Mouse (Mus musculus): ENCODE results near the gene Chil4. TPM values are rescaled to one million over a fixed set of nuclear protein-coding genes. Genes with fewer than 3 reads are reported as not detected.

The Chil4 gene
- total RNA-seq, 2 experiments from 2014 or later = not detected

GRCm38 (mm10) chr3:106171135-106171731, 48.1 kb downstream of the Chil4 start:
- DNase-seq = no peak
- intact Hi-C loops (cut with DNase I) = no loop called here

DNA sequence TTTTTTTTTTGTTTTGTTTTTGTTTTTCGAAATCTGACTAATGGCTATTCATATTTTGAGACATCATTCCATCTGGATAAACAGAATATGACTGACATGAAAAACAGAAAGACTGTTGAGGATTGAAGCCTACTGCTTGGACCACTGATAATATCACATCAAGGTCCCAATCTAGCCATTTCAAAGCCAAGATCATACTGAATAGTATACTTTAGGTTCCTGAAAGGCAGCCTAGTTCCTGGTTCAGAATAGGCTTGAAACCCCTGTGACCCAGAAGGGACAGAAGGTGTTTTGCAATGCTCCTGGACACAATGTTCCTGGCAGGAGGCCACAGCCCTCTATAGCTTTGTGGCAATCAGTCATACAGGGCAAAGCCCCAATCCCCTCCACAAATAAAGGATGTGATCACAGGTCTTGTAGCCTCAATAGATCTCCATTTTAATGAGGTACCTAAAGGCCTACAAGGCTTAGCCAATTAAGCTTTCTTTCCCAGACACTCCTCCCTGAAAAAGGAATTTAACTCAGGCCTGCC, 48.7 kb downstream of the Chil4 start:
- intact Hi-C loops (cut with DNase I) = no loop called here
- DNase-seq = no peak

DNA sequence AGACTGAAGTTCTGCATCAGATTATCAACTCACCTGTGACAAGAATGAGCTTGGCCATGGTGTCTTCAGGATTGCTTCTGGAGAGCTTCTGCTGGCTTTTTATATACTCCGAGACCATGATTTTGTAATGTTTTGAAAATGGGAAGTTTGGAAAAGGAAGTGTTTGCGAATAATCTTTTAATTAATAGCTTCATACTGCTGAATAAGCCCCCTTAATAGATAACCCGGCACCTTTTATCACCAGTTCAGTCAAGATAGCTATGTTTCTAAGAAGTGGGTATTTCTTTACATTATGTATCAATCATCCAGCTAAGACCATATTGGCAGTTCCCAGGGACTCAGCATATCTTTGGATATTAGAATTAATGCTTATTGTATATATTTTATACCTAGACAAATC, 51.8 kb downstream of the Chil4 start, which contains the start of gene Chil3:
Gene Chil3 (minus strand): TSS at position 101 of the 400 bp plus-strand sequence.
- DNase-seq = no peak
- intact Hi-C loops (cut with DNase I) = loop anchor here (1.0 kb wide), 1 partner anchor 182 kb away; no protein-coding TSS in a partner anchor

- DNase-seq = no peak
- intact Hi-C loops (cut with DNase I) = no loop called here
Observed at GRCm38 (mm10) chr3:106154413-106154812, 64.9 kb downstream of the Chil4 start.

Other genes with a start within 250 kb of the Chil4 start
- gene Ovgp1, start 245.8 kb downstream of the Chil4 start, total RNA-seq (2021) = under 1 TPM; 0.27 to 0.58 TPM
- not detected for gene Pifo, start 204.9 kb downstream of the Chil4 start, total RNA-seq (2021)
- not detected for gene Chil5, start 186.7 kb downstream of the Chil4 start, total RNA-seq (2021)
- not detected for gene Chia1, start 106.3 kb downstream of the Chil4 start, total RNA-seq (2021)
- under 1 TPM in 1 of 2 experiments, not detected in 1; 0.19 TPM for gene Chil3, start 51.9 kb downstream of the Chil4 start, total RNA-seq (2021)
- not detected for gene Chil6, start 186.7 kb upstream of the Chil4 start, total RNA-seq (2021)

All from heart, postnatal 36 days (tissue).